Mouse (Mus musculus): ENCODE measurements at regions not wholly inside any gene's neighbourhood (a gene's known extent, or its start where the extent isn't known, plus 50 kb on each side); places are given as distances from the start of the nearest gene placed in this dataset.

DNA sequence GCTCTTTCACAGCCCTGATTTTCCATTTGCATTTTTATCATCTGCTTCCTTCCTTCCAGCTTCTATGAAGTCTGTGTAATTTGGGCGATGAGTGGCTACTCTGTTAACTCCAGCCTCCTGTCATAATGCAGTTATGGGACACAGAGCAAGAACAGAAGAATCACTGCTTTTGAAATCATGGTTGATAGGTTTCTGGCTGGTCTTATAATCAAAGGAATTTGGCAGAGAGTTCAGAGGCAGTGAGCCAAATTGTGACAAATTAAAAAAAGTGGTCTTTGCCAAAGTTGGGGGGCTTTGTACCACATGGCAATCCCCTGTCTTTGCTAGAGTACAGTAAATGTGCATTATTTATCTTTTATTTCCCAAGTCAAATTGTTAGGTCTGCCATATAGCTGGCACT is 1292.6 kb downstream of the Rapgef2 start:
- intact Hi-C loops (cut with DNase I) = no loop called here
- no peak for DNase-seq (ENCODE audit: low spot score in 2 of 2)

GRCm38 (mm10) chr3:77944801-77945200 is 1341.5 kb downstream of the Rapgef2 start:
- DNase-seq (ENCODE audit: low spot score in 2 of 2) = no peak
- intact Hi-C loops (cut with DNase I) = no loop called here

GRCm38 (mm10) chr3:77897244-77897643 is 1389.1 kb downstream of the Rapgef2 start:
- DNase-seq (ENCODE audit: low spot score in 2 of 2) = no peak
- intact Hi-C loops (cut with DNase I) = no loop called here

GRCm38 (mm10) chr3:77887634-77888033 is 1398.7 kb downstream of the Rapgef2 start:
- intact Hi-C loops (cut with DNase I) = no loop called here
- no peak for DNase-seq (ENCODE audit: low spot score in 2 of 2)

DNA sequence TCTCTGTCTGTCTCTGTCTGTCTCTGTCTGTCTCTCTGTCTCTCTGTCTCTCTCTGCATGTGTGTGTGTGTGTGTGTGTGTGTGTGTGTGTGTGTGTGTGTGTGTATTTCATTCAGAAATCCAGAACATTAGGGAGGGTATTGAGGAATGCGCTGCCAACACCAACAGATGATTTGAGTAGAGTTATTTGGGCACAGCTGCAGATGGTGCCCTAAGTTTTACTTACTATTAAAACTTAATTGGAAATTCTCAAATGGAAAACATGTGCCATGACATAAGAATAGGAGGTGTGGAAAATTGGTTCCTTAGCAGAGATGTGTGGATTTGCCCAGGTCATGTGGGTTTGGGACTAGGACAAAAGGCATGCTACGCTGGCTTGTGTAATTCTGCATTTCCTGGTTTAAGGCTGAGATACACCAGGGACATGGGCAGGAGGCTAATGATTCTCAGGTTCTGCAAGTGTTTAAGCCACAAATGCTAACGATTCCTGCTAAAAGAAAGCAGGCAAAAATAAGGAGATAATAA is 1437.5 kb downstream of the Rapgef2 start:
- intact Hi-C loops (cut with DNase I) = no loop called here

GRCm38 (mm10) chr3:77832230-77832805 is 1454.0 kb downstream of the Rapgef2 start:
- DNase-seq (ENCODE audit: low spot score in 2 of 2) = no peak
- intact Hi-C loops (cut with DNase I) = no loop called here

More for the DNA sequence above, 1437.5 kb downstream of the Rapgef2 start:
- no peak for DNase-seq (ENCODE audit: low spot score in 2 of 2)

GRCm38 (mm10) chr3:77831760-77832159 is 1454.6 kb downstream of the Rapgef2 start:
- intact Hi-C loops (cut with DNase I) = no loop called here
- no peak for DNase-seq (ENCODE audit: low spot score in 2 of 2)

GRCm38 (mm10) chr3:77831256-77831655 is 1455.1 kb downstream of the Rapgef2 start:
- DNase-seq (ENCODE audit: low spot score in 2 of 2) = no peak

DNA sequence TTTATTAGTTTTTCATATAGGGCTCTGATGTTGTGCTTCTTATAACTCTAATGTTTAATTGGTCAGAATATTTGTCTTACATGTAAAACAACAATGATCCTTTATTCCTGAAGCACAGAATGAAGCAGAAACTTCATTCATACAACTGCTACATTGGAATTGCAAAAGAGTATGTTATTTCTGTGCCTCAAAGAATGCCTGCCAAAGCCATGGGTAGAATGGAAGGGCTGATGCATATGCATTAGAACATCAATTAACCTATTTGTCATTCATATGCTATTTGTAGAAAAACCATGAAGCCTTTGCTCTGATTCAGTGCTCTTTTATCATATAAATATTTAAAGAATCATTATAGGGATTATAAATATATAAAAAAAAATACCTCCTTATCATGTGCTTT is 1456.1 kb downstream of the Rapgef2 start:
- intact Hi-C loops (cut with DNase I) = no loop called here
- DNase-seq (ENCODE audit: low spot score in 2 of 2) = no peak

More at GRCm38 (mm10) chr3:77831256-77831655, 1455.1 kb downstream of the Rapgef2 start:
- intact Hi-C loops (cut with DNase I) = no loop called here

- DNase-seq (ENCODE audit: low spot score in 2 of 2) = no peak
- intact Hi-C loops (cut with DNase I) = no loop called here
Observed at GRCm38 (mm10) chr3:77800776-77801175, 1485.5 kb downstream of the Rapgef2 start.

- intact Hi-C loops (cut with DNase I) = no loop called here
- no peak for DNase-seq (ENCODE audit: low spot score in 2 of 2)
Observed at GRCm38 (mm10) chr3:77781783-77782182, 1504.5 kb downstream of the Rapgef2 start.

DNA sequence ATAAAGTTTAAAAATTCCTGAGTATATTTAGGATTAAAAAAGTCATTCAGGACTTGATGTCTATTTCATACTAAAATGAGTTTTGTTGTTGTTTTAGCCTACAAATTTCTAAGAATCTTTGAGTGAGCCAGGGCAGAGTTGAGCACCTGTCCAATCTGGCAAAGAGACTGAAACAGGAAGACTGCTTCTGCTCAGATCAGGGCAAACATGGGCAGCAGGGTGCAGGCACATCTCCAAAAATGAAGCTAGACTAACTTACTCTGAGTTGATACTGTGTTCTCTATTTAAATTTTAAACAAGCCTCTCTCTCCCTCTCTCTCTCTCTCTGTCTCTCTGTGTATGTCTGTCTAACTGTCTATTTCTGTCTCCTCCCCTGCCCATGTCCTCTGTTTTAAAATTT is 1505.0 kb downstream of the Rapgef2 start:
- intact Hi-C loops (cut with DNase I) = no loop called here
- DNase-seq (ENCODE audit: low spot score in 2 of 2) = no peak

DNA sequence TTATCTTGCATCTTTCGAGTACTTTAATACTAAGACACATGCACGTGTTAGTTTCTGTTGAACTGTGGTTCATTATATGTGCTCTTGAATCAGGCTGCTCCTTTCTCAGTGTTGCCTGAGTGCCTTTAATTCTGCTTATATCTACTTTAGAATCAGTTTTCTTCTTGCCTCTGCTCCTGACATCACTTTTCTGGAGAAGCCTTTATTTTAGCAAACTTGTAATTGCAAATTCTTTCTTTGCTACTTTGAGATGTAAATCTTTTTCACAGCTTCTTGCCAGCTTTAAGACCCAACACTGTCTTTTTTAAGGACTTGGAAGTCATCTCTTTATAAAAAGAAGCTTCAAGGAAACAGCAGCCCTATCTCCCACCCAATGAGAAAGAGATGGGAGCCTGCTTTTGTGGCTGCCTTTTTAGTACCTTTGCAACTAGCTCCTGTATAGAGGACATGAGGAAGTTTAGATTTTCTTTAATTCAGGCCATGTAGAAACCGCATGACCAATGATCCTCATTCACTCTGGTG is 1527.4 kb downstream of the Rapgef2 start:
- intact Hi-C loops (cut with DNase I) = no loop called here
- peak in 1 of 2 experiments; percentile 25 for DNase-seq (ENCODE audit: low spot score in 2 of 2)

GRCm38 (mm10) chr3:77758295-77758694 is 1528.0 kb downstream of the Rapgef2 start:
- intact Hi-C loops (cut with DNase I) = no loop called here

DNA sequence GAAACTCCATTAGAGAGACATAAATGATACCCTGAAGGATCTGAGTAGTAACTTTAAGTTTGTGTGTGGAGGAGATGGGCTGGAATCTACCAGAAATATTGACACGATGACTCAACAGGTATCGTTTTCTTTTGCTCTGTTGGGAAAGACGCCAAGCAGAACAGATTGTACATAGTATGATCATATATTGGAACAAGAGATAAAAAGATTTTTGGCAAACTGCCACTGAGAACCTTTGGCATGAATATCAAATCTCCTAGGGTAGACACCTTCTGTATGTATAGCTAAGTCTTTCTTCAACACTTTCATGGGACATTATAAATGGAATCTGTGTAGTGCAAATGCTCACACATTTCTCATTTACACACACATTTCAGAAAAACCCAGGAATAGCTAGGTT is 1544.2 kb downstream of the Rapgef2 start:
- peak in 1 of 2 experiments; percentile 3 for DNase-seq (ENCODE audit: low spot score in 2 of 2)
- intact Hi-C loops (cut with DNase I) = no loop called here

More at GRCm38 (mm10) chr3:77758295-77758694, 1528.0 kb downstream of the Rapgef2 start:
- DNase-seq (ENCODE audit: low spot score in 2 of 2) = no peak

DNA sequence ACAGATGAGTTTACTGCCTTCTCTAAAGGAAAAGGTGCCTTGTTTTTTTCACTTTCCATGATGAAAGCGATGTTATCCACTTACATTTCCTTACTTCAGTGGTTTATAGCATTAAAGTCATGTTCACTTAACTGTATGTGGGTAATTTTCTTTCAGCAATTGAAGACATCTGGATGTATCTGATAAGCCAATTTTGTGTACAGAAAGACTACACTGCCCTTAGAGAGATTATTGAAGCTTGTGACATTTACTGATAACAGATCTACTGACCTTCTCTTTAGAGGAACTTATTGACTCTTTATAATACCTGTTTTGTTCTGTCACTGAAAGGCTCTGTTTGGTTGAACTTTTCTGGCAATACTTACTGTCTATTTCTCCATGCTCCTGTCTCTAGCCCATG is 1568.5 kb downstream of the Rapgef2 start:
- no peak for DNase-seq (ENCODE audit: low spot score in 2 of 2)
- intact Hi-C loops (cut with DNase I) = no loop called here

- no peak for DNase-seq (ENCODE audit: low spot score in 2 of 2)
- intact Hi-C loops (cut with DNase I) = no loop called here
Observed at GRCm38 (mm10) chr3:77695571-77695970, 1590.7 kb downstream of the Rapgef2 start.

- DNase-seq (ENCODE audit: low spot score in 2 of 2) = no peak
- intact Hi-C loops (cut with DNase I) = no loop called here
Observed at GRCm38 (mm10) chr3:77666366-77666765, 1592.3 kb downstream of the Fstl5 start.

DNA sequence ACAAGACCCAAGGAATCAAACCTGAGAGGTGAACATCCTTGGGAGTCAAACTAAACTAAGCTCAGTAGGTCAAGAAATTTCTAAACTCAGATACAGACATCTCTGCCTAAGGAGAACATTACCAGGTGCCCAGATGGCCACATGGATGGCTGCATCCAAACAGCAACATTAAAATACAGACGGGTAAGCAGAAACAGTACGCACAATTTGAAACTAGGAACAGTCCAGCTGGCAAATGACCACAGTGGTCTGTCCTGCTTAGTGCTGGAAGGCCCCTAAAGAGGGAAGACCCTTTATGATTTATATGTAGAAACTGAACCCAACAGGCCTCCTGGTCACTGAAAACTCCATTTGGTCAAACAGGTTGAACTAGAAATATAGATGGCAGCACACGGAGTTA is 1579.8 kb downstream of the Fstl5 start:
- no peak for DNase-seq (ENCODE audit: low spot score in 2 of 2)
- intact Hi-C loops (cut with DNase I) = no loop called here

Measured in left cerebral cortex, postnatal 14 days (tissue).